Mouse (Mus musculus) G1E (cell line): Measurements from ENCODE around the gene Hmcn2. TPM values are rescaled to one million over a fixed set of nuclear protein-coding genes. Genes with fewer than 3 reads are reported as not detected.

Experiments
- ATAC-seq: 2 replicates; pipeline ENCODE4 v1.8.0; 2016; ENCODE audit warnings: mild to moderate bottlenecking; ENCODE audit not compliant: insufficient number of reproducible peaks, poor library complexity, low FRiP score, severe bottlenecking; ENCODE audit errors: extremely low read depth
- DNase-seq: peaks from one replicate; pipeline ENCODE4 v3.0.0; 2012; ENCODE audit warnings: low spot score
- H3K27me3 ChIP-seq: 2 replicates; pipeline ENCODE4 v1.6.1; 2012; ENCODE audit warnings: mild to moderate bottlenecking, low read length, inconsistent platforms; ENCODE audit not compliant: insufficient read depth
- H3K36me3 ChIP-seq: replicated peaks from 2 replicates; pipeline ENCODE3; 2012; ENCODE audit warnings: mild to moderate bottlenecking, inconsistent platforms
- H3K4me1 ChIP-seq: 2 replicates; pipeline ENCODE4 v1.6.1; 2012; ENCODE audit warnings: low read depth, low read length, inconsistent platforms, mixed read lengths; ENCODE audit not compliant: insufficient read depth
- H3K4me3 ChIP-seq: 2 replicates; pipeline ENCODE4 v1.5.1; 2012; ENCODE audit warnings: low read depth, mild to moderate bottlenecking, inconsistent platforms, low read length, moderate library complexity, mixed read lengths
- H3K9me3 ChIP-seq: replicated peaks from 2 replicates; pipeline ENCODE4 v1.6.1; 2012; ENCODE audit warnings: inconsistent platforms
- CTCF ChIP-seq: IDR thresholded peaks from 2 replicates; pipeline ENCODE4 v1.5.1; 2012; ENCODE audit warnings: low read depth, low read length, inconsistent platforms, mixed read lengths
- GATA1 ChIP-seq: IDR thresholded peaks from 2 replicates; pipeline ENCODE4 v1.6.1; 2012; ENCODE audit warnings: borderline replicate concordance, low read length, inconsistent platforms, mixed read lengths
- GATA2 ChIP-seq: IDR thresholded peaks from 2 replicates; pipeline ENCODE4 v1.6.1; 2012; ENCODE audit warnings: low read depth, low read length, inconsistent platforms, borderline replicate concordance
- POLR2AphosphoS5 ChIP-seq: IDR thresholded peaks from 2 replicates; pipeline ENCODE4 v1.6.1; 2012; ENCODE audit warnings: low read depth, low read length, inconsistent platforms; ENCODE audit not compliant: insufficient replicate concordance
- TAL1 ChIP-seq: conservative IDR thresholded peaks from 2 replicates; pipeline ENCODE4 v1.6.1; 2012; ENCODE audit warnings: low read depth, low read length, inconsistent platforms, mixed read lengths
- polyA plus RNA-seq: library from polyadenylated mRNA; stranded (reverse); fragments of >175 nt; gene quantifications from 2 replicates; pipeline ENCODE4 v1.2.3, GENCODE M21; 2012
- total RNA-seq, 2 experiments: library from RNA; stranded (forward) in 1 of 2; stranded (reverse) in 1 of 2; fragments of 200-1000 nt in 1 of 2; fragments of >200 nt in 1 of 2; fragmentation: Nextera tagmentation in 1 of 2; gene quantifications; 2 replicates each; pipeline ENCODE4 v1.2.3; 2014 to 2017

The Hmcn2 gene
- total and polyA plus RNA-seq, 3 experiments, result 0.16 TPM; not detected in 2

GRCm38 (mm10) chr2:31502616-31503522 lies 188.7 kb downstream of the Hmcn2 start:
- Histone ChIP-seq H3K36me3 (no peaks in the 10 kb centered on the region), H3K9me3 (no peaks in the 10 kb centered on the region), H3K4me3 (no peak overlapping the region), H3K4me1 (no peaks in the 10 kb centered on the region), H3K27me3 (peaks cover 23% of the 10 kb centered on the region)
- DNase-seq (no peak), ATAC-seq (no peak)
- TF ChIP-seq GATA2, result no peak
- no peak for TF ChIP-seq POLR2AphosphoS5
- no peak for TF ChIP-seq GATA1
- TF ChIP-seq CTCF, result no peak
- TF ChIP-seq TAL1, result no peak

- Histone ChIP-seq H3K4me3 (no peak overlapping the region), H3K27me3 (peaks cover 28% of the 10 kb centered on the region), H3K36me3 (no peaks in the 10 kb centered on the region), H3K4me1 (no peaks in the 10 kb centered on the region), H3K9me3 (no peaks in the 10 kb centered on the region)
- no peak for ATAC-seq
- no peak for TF ChIP-seq CTCF
- TF ChIP-seq GATA2, result no peak
- no peak for TF ChIP-seq GATA1
- TF ChIP-seq TAL1, result no peak
- TF ChIP-seq POLR2AphosphoS5, result no peak
- no peak for DNase-seq
Measured at GRCm38 (mm10) chr2:31505472-31505871, 191.3 kb downstream of the Hmcn2 start.

- ATAC-seq, result no peak
- Histone ChIP-seq H3K4me1 (no peaks in the 10 kb centered on the region), H3K4me3 (no peak overlapping the region), H3K27me3 (peaks cover 11% of the 10 kb centered on the region; the same call in 1 of the 2 replicates), H3K36me3 (no peaks in the 10 kb centered on the region), H3K9me3 (no peaks in the 10 kb centered on the region)
- no peak for DNase-seq
- no peak for TF ChIP-seq TAL1
- TF ChIP-seq GATA2, result no peak
- TF ChIP-seq GATA1, result no peak
- TF ChIP-seq CTCF, result no peak
Measured at GRCm38 (mm10) chr2:31508851-31509250, 194.6 kb downstream of the Hmcn2 start.

Other genes starting within 250 kb of the Hmcn2 start
- gene Fnbp1, start 172.4 kb upstream of the Hmcn2 start, total RNA-seq (2014; fragmentation: Nextera tagmentation), result 68.4 and 79.6 TPM in 2 replicates
- gene Fnbp1, start 172.4 kb upstream of the Hmcn2 start, total RNA-seq (2017), result 26.1 and 38.1 TPM in 2 replicates
- 61.7 and 77.8 TPM in 2 replicates for gene Fnbp1, start 172.4 kb upstream of the Hmcn2 start, polyA plus RNA-seq
- 50.5 and 74.9 TPM in 2 replicates for gene Gpr107, start 162.1 kb upstream of the Hmcn2 start, total RNA-seq (2014; fragmentation: Nextera tagmentation)
- 30.4 and 37.2 TPM in 2 replicates for gene Gpr107, start 162.1 kb upstream of the Hmcn2 start, total RNA-seq (2017)
- 6.7 and 8.2 TPM in 2 replicates for gene Gpr107, start 162.1 kb upstream of the Hmcn2 start, polyA plus RNA-seq
- gene Ncs1, start 68.6 kb upstream of the Hmcn2 start, total RNA-seq (2014; fragmentation: Nextera tagmentation), result not detected in 2 replicates
- gene Ncs1, start 68.6 kb upstream of the Hmcn2 start, total RNA-seq (2017), result 0.05 TPM in 1 of 2 replicates, not detected in the other
- gene Ncs1, start 68.6 kb upstream of the Hmcn2 start, polyA plus RNA-seq, result not detected in 2 replicates
- not detected in 2 replicates for gene Ass1, start 155.8 kb downstream of the Hmcn2 start, total RNA-seq (2014; fragmentation: Nextera tagmentation)
- gene Ass1, start 155.8 kb downstream of the Hmcn2 start, total RNA-seq (2017), result not detected in 2 replicates
- not detected in 2 replicates for gene Ass1, start 155.8 kb downstream of the Hmcn2 start, polyA plus RNA-seq